9 mouse cellular contexts compared by ENCODE assay signal in genomic region chr1:80338398-80338797, GRCm38 (mm10). TPM values are rescaled to one million over a fixed set of nuclear protein-coding genes. Genes with fewer than 3 reads are reported as not detected.
A peak's percentile ranks its signal among the peaks of the same experiment; 100 is the strongest.
DNase-seq lines count a peak whose midpoint lies in the region; ATAC-seq and TF ChIP-seq lines count a peak whose summit lies in the region.
"Had no signal": no experiment of that assay in that cellular context is flagged by ENCODE, and none has a peak within 500 bp of the region (broad histone marks: within the 10 kb centered on the region; RNA-seq: fewer than 3 reads in every experiment).

No protein-coding gene starts in this region.

- peak overlapping the region; percentile 77 for H3K9ac ChIP-seq in heart, embryonic 13.5 days
- no peak overlapping the region for H3K9ac ChIP-seq in hindbrain, embryonic 11.5 days (ENCODE audit: low read depth, low read length)
- H3K9ac ChIP-seq in liver, postnatal 0 days (replicated peaks): 0 out of 2 replicates have a peak overlapping the region, but pooled peaks have one; percentile 35

- peak overlapping the region; percentile 96 for H3K4me2 ChIP-seq in heart, embryonic 13.5 days
- H3K4me2 ChIP-seq in hindbrain, embryonic 11.5 days (replicated peaks; ENCODE audit: low read depth, low read length): peak overlapping the region; percentile 81
- peak overlapping the region; percentile 81 for H3K4me2 ChIP-seq in liver, postnatal 0 days (ENCODE audit: low read depth, low read length)

- 2% methylated on average over 1 of the region's 1 CpGs for WGBS in heart, embryonic 13.5 days
- 47% methylated on average over 1 of the region's 1 CpGs for WGBS in hindbrain, embryonic 11.5 days
- 7% methylated on average over 1 of the region's 1 CpGs for WGBS in liver, postnatal 0 days (ENCODE audit: insufficient replicate concordance)

- no peak for TF ChIP-seq CTCF in G1E (IDR thresholded peaks at IDR 0.05; ENCODE audit: low read depth, low read length)
- no peak for TF ChIP-seq CTCF in liver, postnatal 0 days (IDR thresholded peaks at IDR 0.05; ENCODE audit: low read depth)

- H3K4me3 ChIP-seq in heart, embryonic 13.5 days: peak overlapping the region; percentile 81
- peak overlapping the region; percentile 21; the same call in 1 of the 2 replicates for H3K4me3 ChIP-seq in G1E (ENCODE audit: low read depth, low read length)
- H3K4me3 ChIP-seq in hindbrain, embryonic 11.5 days (ENCODE audit: low read depth, low read length): peak overlapping the region; percentile 91; the same call in 1 of the 2 replicates
- H3K4me3 ChIP-seq in liver, postnatal 0 days (ENCODE audit: low read depth, low read length): peak overlapping the region; percentile 93

- no peaks in the 10 kb centered on the region for H3K36me3 ChIP-seq in heart, embryonic 13.5 days
- H3K36me3 ChIP-seq in G1E (replicated peaks): peaks cover 11% of the 10 kb centered on the region
- H3K36me3 ChIP-seq in hindbrain, embryonic 11.5 days (ENCODE audit: control insufficient read depth, insufficient read depth, low read length): no peaks in the 10 kb centered on the region
- H3K36me3 ChIP-seq in liver, postnatal 0 days (replicated peaks; ENCODE audit: insufficient read depth, low read length): no peaks in the 10 kb centered on the region

- no peak for ATAC-seq in heart, embryonic 13.5 days (ENCODE audit: extremely low read depth, insufficient number of reproducible peaks, low FRiP score, low TSS enrichment)
- ATAC-seq in G1E (ENCODE audit: extremely low read depth, insufficient number of reproducible peaks, low FRiP score, poor library complexity, severe bottlenecking): no peak
- ATAC-seq in hindbrain, embryonic 11.5 days (ENCODE audit: low FRiP score): no peak
- ATAC-seq in liver, postnatal 0 days: no peak
- no peak for ATAC-seq in megakaryocyte progenitor cell, adult 5-6 weeks (replicated peaks; ENCODE audit: poor library complexity)

- TF ChIP-seq EP300 in liver, postnatal 0 days (IDR thresholded peaks at IDR 0.05; ENCODE audit: low read depth): no peak

- intact Hi-C loops in heart, postnatal 10 days (cut with DNase I): no loop called here

- no peak overlapping the region for H3K27ac ChIP-seq in heart, embryonic 13.5 days (replicated peaks)
- H3K27ac ChIP-seq in hindbrain, embryonic 11.5 days (ENCODE audit: low read depth, low read length): no peak overlapping the region
- no peak overlapping the region for H3K27ac ChIP-seq in liver, postnatal 0 days (ENCODE audit: low read depth)

- H3K4me1 ChIP-seq in heart, embryonic 13.5 days: peaks cover 51% of the 10 kb centered on the region
- H3K4me1 ChIP-seq in G1E (ENCODE audit: insufficient read depth, low read depth, low read length): peaks cover 40% of the 10 kb centered on the region
- no peaks in the 10 kb centered on the region for H3K4me1 ChIP-seq in hindbrain, embryonic 11.5 days (replicated peaks; ENCODE audit: control insufficient read depth, insufficient read depth, low read length)
- H3K4me1 ChIP-seq in liver, postnatal 0 days (ENCODE audit: insufficient read depth): peaks cover 28% of the 10 kb centered on the region

- no peak for DNase-seq in heart, postnatal 10 days
- DNase-seq in G1E (ENCODE audit: low spot score): no peak
- no peak for DNase-seq in hindbrain, embryonic 11.5 days (ENCODE audit: low spot score)
- no peak for DNase-seq in liver, postnatal 0 days
- no peak for DNase-seq in testis, postnatal 10 days (ENCODE audit: low spot score)
- no peak for DNase-seq in spleen, postnatal 10 days (ENCODE audit: low spot score in 2 of 2)
- DNase-seq: gastrocnemius, postnatal 36 days had no signal

- no peaks in the 10 kb centered on the region for H3K27me3 ChIP-seq in heart, embryonic 13.5 days (replicated peaks)
- H3K27me3 ChIP-seq in G1E (ENCODE audit: insufficient read depth, low read length): no peaks in the 10 kb centered on the region
- H3K27me3 ChIP-seq in hindbrain, embryonic 11.5 days (ENCODE audit: control insufficient read depth, insufficient read depth, low read length): no peaks in the 10 kb centered on the region
- H3K27me3 ChIP-seq in liver, postnatal 0 days (ENCODE audit: insufficient read depth, low read length): no peaks in the 10 kb centered on the region

- H3K9me3 ChIP-seq in heart, embryonic 13.5 days: no peaks in the 10 kb centered on the region
- no peaks in the 10 kb centered on the region for H3K9me3 ChIP-seq in G1E (replicated peaks)
- H3K9me3 ChIP-seq in hindbrain, embryonic 11.5 days (ENCODE audit: control insufficient read depth, low read length): no peaks in the 10 kb centered on the region
- no peaks in the 10 kb centered on the region for H3K9me3 ChIP-seq in liver, postnatal 0 days (ENCODE audit: low read length)

RNA-seq across cellular contexts. Expression of gene Cul3, which starts 1.9 kb away (rescaled TPM):
- 20.0 and 24.0 TPM in 2 replicates for polyA plus RNA-seq in heart, embryonic 13.5 days (2015; fragmentation: Nextera tagmentation; extraction: Ambion mirVana)
- 100 to 1,000 TPM; 122 to 128 TPM for total RNA-seq in heart, postnatal 10 days (2021)
- total RNA-seq in G1E (2014; fragmentation: Nextera tagmentation) (152 and 175 TPM in 2 replicates), G1E (2017) (244 and 282 TPM in 2 replicates)
- polyA plus RNA-seq in G1E (2012): 14.1 and 14.4 TPM in 2 replicates
- polyA plus RNA-seq in hindbrain, embryonic 11.5 days (2014; fragmentation: Nextera tagmentation; extraction: Ambion mirVana): 51.1 and 64.0 TPM in 2 replicates
- 16.7 and 21.6 TPM in 2 replicates for polyA plus RNA-seq in liver, postnatal 0 days (2015; fragmentation: Nextera tagmentation; extraction: Ambion mirVana)
- total RNA-seq in megakaryocyte progenitor cell, adult 5-6 weeks (2015): 142 and 174 TPM in 2 replicates
- total RNA-seq in megakaryocyte progenitor cell, adult 5-6 weeks (2017): 274 and 330 TPM in 2 replicates

Comparison
In these comparisons a context has a peak if more than half of its experiments do, and no peak if none do; other contexts are left out.
1. H3K4me3 ChIP-seq: peak in every context shown above with its lines; median percentile 93 in liver, postnatal 0 days; 91 in hindbrain, embryonic 11.5 days; 81 in heart, embryonic 13.5 days; 21 in G1E.